Mouse (Mus musculus) 3134 (cell line): ENCODE results near the gene Dock9.
"Not testable (repeated sequence)": the region's sequence is repeated elsewhere in the genome, so short reads cannot be mapped to it uniquely, and the experiment has no call there.

ENCODE experiments used
- DNase-seq: peaks from one replicate; pipeline ENCODE4 v3.0.0-alpha.2; 2011; ENCODE audit warnings: low spot score; ENCODE audit not compliant: insufficient read length; ENCODE audit errors: extremely low read depth

Dock9 gene

DNA sequence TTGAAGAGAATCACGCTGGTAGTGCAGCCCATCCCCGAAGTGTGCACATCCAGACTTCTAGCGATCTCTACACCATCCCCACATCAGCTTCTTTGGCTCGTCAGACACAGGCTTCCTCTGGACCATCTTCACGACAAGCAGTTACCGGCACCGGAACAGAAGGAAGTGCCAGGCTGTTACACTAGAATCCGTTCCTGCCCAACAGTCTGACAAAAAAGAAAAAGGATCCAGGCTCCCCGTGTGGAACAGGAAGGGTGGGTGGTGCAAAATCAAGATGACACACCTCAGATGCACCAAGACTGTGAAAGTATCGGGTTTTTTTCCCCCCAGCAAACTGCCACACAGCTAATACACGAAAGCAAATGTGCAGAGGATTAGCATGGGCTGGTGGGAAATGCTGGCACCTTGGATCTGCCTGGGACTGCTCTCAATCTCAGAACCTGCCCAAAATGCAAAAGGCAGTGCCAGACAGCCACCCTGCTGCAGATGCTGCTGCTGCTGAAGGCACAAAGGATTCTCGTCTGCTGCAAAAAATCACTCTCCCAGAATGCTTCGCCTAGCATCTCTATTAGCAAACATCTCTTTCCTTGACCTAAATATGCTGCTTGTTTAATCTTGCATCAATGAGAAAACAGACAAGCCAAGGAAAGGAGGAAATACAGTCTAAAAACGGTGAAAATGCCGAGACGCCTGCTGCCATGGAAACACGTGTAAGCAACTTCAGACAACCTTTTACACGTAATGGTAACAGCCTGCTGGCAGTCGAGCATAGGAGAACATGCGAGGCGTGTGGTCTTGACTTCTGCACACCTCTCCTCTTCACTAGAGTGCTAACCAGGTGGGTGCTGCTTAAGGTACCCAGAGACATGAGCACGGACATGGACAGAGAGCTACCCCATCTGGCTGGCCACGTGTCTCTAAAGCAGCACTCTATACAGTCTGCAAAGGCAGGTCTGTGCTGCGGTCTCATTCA lies 58.9 kb downstream of the Dock9 start:
- no peak for DNase-seq

DNA sequence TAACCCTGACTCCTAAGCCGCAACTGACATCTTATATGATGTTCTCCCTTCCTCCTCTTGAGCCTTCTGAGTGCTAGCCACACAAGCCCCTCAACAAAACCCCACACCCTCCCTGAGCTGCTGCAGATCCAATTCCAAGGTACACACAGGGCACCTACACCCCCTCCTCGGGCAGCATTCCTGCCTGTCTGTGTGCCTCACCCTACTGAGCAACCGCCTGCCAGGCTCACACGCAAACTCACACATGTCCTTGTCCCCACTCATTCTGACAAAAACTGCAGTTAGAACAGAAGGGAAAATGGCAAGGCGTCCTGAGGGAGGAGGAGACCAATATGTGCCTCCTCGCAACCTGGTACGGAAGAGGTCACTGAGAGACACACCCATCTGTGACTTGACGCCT lies 60.4 kb downstream of the Dock9 start:
- DNase-seq = no peak

DNA sequence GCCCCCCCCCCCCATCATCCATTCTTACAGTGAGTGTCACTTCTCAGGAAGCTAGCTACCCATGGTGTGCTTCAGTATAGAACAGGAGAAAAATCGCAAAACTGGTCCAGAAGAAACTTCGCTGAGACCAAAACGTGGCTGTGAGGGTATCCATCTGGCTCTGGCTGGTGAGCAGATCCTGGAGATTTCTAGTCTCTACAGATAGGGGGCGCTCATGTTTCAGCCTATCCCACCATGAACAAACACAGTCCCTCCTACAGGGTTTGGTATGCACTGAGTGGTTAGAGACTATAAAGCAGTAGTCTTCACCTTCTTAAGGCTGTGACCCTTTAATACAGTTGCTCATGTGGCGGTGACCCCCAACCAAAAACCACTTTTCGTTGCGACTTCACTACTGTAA lies 62.0 kb downstream of the Dock9 start:
- no peak for DNase-seq

DNA sequence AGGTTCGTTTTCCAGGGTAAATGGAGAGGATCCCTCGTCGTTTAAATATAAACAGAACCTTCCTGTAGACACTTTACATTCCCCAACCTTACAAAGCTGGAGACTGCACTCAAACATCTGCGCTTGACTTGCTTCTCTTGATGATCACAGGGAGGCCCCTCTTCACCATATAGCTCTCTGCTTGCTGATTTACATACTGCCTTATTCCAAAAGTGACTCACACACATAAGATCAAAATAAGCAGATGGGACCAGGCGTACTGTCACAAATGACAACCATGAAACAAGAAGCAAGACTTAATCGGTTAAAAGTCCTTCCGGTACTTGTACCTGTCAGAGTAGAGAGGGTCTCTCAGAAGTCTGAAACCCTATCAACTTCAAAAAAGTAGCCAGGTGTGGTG lies 63.4 kb downstream of the Dock9 start:
- no peak for DNase-seq

DNA sequence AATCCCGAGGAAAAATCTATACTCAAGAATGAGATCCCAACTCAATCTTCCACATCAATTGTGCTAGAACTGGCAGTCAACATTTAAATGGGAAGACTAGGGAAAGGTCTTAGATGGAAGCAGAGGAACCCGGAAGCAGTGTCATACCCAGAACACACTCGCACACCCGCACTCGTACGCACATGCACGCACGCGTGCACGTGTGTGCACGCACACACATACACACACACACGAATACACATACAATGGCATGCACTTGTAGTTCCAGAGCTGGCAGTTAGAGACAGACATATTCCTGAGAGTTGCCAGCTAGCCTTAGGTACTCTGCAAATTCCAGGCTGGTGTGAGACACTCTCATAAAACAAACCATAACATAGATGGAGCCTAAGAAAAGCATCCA lies 63.9 kb downstream of the Dock9 start:
- DNase-seq = no peak

DNA sequence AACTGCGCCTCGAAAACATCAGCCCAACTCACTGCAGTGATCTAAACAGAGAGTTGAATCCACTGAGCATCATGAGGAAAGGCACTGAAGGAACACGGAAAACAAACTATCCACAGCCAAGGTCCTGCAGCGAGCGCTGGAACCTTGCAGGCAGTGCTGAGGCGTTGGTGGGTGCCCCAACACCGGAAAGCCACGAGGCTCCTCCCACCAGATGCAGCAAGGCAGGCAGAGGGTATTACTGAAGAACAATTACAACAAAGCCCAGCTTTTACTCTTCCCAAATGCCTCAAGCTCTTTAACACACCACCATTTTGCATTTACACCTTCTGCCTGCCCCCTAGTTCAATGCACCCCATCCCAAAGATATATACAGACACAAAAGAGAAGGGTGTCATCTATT lies 65.4 kb downstream of the Dock9 start:
- DNase-seq = no peak

DNA sequence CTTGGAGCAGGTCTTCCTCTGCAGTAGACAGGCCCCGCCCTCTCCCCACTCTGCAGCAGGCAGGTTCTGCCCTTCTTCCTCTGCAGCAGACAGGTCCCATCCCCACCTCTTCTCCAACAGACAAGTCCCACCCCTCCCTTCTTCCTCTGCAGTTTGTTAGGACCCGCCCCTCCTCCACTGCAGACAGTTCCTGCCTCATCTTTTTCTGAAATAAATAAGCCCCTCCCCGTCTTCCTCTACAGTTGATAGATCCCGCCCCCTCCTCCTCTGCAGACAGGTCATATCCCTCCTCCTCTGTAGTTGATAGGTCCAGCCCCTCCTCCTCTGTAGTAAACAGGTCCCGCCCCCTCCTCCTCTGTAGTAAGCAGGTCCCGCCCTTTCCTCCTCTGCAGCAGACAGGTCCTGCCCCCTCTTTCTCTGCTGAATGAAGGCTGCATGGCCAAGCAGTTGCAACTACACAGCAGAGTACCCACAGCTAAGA lies 65.9 kb downstream of the Dock9 start:
- peak; percentile 22 for DNase-seq

DNA sequence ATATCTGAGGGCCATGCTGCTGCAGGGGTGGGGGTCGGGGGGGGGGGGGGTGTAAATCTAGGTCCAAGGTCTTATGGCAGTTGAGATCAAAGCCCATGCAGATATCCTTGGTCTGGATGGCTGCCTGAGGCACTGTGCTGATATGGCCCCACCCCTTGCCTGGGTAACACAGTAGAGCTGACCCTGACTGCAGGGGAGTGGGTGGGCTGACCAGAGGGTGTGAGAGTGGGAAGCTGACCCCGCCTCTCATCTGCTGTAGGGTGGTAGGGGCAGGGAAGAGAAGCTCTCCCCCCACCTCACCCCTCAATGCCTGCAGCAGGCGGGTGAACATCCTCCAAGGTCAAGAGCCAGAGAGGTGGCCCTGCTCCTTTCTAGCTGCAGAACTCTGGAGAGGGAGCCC lies 66.7 kb downstream of the Dock9 start:
- no peak for DNase-seq

DNA sequence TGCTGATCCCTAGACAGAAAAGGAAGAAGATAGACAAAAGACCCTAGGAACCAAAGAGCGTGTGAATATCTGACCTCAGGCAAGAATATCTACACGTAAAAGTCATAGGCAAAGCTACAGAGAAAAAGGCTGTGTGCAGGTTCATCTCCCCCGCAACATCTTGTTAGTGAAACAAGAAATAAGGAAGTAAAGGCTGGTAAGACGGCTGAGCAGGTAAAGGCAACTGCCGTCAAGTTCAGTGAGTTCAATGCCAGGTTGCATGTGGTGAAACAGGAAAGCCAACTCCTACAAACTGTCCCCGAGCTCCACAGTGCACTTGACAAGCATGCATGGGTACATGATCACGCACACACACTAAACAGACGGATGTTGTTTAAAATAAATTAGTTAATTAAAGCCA lies 69.6 kb downstream of the Dock9 start:
- DNase-seq = no peak

DNA sequence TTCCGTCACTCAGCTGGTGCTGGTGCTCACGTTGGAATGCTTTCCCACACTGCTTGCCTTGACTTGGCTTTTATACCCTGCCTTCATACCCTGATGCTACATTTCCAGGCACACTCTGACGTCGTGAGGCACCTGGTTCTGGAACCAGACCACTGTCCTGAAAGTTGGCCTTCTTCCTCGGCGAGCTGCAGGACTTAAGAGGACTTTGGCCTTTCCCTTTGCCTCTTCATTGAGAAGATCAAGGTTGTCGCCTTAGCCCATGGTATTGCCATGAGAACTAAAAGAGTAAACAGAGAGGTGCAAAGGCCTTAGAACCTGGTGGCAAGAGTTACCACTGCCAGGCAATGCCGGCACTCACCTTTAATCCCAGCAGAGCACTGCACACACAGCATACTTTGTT lies 73.1 kb downstream of the Dock9 start:
- DNase-seq = no peak

DNA sequence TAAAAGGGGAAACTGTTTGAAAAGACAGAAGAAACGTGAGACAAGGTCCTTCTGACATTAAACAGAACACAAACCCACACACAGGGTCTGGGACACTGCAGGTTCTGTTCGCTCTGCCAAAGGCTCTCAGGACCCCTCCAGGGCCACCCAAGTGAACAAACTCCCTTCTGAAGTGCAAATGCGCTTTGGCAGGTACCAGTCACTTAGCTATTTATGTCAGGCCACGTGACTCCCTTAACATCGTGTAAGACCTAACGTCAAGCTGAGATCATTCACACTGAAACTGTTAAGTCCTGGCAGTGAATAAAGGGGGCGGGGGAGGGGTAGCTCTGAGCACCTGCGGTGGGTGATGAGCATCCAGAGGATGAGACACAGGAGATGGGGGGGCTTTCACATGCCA lies 74.9 kb downstream of the Dock9 start:
- DNase-seq = no peak

DNA sequence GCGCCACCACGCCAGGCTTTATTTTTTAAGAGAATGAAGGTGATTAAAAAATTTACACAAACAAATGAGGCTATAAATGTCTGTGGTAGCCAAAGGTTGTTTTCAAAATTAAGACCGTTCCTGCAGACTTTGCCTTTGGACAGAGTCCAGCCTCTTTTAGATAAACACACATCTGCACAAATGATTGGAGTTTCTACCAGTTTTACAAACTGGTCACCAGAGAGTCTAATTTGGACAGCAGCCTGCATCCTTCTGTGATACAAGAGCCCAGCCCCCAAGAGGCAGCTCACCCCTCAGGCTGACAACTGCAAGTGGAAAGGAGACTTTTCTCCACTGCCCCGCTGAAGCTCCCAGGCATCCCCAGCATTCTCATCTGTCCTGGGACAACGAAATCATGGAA lies 76.2 kb downstream of the Dock9 start:
- DNase-seq = no peak

DNA sequence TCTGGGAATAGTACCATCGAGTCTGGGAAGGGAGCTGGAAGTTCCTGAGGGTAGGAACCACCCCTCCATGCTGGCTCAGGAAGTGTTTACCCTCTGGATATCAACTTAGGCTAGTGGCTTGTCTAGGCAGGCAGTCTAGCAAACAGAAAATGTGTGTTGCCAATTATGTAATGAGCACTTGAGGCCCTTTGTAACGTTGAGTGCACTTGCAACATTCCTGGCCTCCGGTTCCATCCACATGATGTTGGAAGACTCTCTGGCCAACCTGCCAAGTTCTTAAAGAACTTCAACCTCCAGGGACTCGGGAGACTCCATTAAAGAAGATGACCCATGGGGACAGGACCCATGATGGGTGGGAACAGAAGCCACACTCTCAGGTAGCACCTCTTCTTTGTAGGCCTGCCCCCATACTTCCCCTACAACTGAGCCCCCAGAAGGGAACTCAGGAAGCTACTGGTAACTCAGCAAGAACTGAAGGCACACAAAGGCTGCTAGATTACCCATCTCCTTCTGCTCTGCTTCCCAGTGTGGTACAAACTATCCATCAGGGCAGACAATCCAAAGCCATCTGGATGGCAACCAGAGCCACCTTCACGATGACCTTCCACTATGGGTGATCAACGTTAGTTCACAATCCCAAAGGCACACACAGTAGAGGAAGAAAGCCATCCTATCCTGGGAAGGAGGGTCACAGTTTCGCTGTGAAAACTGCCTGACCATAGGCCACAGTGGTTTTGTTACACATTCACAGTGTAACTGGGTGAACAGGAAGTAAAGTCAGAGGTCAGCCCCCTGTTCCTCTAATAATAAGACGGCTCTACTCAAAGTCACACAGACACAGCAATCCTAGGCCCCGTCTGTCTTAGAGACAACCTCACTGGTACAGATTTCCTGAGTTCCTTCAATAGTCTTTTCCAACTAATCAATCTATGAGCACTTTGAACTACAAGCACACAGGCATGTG lies 77.7 kb downstream of the Dock9 start:
- DNase-seq = no peak

DNA sequence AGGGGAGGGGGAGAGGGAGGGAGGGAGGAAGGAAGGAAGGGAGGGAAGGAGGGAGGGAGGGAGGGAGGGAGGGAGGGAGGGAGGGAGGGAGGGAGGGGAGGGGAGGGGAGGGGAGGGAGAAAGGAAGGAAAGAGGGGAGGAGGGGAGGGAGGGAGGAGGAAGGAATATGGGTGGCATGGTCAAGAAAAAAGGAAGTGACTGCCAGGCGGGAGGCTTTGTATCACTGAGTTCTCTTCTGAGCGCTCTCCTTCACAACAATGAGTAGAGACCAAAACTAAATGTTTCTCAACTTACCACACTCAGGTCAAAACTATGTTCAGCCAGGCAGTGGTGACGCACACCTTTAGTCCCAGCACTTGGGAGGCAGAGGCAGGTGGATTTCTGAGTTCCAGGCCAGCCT lies 82.8 kb downstream of the Dock9 start:
- not testable (repeated sequence) for DNase-seq

DNA sequence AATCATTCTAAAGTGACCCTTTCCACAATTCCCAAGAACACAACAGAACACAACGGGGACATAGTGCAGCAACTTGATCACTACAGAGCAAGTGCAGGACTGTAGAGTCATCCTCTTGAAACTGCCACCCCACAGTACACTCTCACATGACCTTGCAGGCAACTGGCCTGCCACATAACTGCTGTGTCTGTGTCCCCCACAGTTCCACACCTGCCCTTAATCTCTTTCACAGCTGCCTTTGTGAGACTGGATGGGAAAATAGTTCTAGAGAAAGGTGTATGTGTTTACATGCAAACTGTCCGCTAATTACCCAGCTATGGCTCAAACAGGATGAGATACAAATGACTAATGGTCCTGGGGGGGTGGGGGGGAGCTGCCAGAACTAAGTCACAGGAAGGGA lies 83.4 kb downstream of the Dock9 start:
- peak; percentile 27 for DNase-seq

DNA sequence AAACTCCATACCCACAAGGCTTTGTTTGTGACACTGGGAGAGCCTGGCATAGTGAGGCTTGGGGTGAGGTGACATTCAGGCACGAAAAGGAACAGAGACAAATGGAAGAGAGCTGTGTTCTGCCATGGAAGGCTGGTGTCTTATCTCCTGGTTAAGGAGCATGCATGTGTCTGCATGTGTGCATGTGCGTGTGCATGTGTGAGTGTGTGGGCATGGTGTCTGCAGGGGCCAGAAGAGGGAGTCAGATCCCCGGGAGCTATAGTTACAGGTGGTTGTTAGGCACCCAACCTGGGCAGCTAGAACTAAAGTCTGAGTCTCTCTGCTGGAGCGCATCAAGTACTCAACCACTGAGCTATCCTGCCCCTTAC lies 83.8 kb downstream of the Dock9 start:
- no peak for DNase-seq

DNA sequence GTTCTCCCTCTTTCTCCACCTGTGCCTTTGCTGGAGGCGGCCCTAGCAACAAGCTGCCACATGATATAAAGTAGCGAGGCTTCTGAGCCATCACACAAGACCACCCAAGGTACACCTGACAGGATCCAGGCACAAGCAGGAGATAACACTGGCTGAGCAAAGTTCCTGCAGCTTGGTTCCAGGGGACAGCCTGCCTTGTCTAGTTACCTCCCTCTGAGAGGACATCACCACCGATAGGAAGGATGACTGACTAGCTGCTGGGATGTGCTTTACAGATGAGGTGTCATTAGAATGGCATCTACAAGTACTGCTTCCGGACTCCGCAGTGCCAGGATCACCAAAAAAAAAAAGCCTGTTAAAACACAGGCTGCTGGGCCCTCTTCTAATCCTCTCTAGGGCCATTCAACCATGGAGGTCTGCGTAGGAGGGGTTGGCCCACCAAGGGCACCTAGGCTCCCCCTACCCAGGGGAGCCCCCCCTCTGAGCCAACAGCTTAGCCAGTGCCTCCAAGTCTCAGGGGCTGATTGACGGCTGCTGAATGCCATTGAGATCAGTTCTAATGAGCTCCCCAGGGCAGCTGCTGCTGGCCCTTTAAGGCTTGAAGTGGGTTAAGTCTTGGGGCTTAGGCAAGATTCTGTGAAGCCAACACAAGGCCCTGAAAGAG lies 84.3 kb downstream of the Dock9 start:
- peak; percentile 73 for DNase-seq

DNA sequence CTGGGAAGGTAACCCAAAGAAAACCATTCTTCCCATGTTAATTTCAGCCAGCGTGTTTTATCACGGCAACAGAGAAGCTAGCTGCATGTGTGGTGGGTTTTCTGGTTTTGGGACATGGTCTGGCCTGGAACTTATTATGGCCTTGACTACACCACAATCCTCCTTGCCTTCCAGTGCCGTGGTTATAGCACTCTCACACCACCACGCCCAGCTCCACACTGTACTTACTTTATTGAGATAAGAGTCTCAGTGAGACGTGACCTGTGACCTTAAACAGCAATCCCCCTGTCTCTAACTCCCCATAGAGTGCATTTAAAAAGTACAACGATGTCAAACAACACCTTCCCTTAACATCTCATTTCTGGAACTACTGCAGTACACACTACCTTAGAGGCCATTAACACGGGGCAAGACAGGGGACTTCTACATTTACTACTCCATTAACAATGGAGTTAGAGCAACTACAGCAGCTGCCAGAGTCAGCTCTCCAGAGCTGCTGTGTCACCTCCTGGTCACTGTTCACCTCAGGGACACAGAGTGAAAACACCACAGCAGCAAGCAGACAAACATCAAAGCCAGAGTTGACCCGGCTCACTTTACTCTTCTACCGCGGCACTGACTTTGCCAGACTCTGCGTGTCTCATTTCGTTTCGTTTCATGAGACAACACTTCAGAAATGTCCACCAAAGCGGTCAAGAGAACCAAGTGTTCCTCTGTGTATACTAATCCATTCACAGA lies 86.4 kb downstream of the Dock9 start:
- no peak for DNase-seq

DNA sequence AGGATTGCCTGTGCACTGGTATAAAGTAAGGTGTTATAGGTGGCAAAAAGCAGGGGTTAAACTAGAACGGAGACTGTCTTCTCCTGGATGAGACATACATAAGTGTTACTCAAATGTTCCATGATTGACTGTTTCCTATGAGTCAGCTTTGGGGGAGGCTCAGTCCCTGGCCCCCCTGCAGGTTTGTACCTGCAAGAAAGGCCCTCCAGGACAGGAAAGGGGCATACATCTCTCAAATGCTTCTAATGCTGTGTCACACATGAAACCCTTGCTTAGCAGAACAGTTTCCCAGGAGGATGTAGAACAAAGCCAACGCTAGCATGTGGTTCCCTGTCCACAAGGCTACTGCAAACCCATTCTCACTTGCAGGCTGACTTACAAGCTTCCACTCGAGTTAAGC lies 87.5 kb downstream of the Dock9 start:
- no peak for DNase-seq

DNA sequence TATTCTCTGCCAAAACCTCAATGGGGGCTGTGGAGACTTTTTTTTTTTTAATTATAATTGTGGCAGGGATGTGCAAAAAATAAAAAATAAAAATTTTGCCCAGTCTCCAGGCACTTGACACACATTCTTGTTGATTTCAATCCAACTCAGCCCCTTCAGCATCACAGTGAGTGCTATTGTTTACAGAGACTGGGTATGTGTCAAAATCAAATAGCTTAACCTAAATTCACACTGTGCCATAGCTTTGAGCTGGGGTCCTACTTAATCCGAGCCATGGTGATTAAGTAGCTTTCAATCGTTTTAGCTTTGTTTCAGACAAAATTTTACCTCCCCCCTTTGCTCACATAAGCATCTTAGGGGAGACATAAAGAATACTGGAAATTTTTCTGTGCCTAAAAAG lies 89.4 kb downstream of the Dock9 start:
- no peak for DNase-seq
